Mouse (Mus musculus) brain, embryonic 18.5 days (tissue): ENCODE results near the gene Flna.
"Not testable (repeated sequence)": the region's sequence is repeated elsewhere in the genome, so short reads cannot be mapped to it uniquely, and the experiment has no call there.

Source experiments
- DNase-seq: peaks from one replicate; pipeline ENCODE4 v3.0.0-alpha.2; 2012; ENCODE audit warnings: low read depth, low spot score

Flna gene

DNA sequence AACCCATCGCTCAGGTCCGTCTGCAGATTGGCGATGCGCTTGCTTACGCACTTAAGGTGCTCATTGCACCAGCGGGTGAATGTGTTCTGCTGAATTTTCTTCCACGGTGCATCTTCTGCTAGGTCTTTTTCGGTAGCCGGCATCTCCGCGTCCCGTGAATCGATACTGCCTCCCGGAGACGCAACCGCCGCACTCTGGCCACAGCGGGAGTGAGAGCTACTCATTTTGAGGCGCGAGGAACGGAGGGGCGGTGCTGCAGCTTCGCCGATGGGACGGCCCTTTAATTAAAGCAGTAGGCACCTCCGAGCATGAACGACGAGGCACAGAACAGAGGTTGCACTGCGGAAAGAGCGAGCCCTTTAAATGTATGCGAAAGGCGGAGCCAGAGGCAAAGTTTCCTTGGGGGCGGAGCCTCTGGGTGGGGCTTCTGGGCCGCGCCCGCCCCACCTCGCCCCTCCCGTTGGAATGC is 3.4 kb downstream of the Flna start:
- DNase-seq: peak; percentile 89

DNA sequence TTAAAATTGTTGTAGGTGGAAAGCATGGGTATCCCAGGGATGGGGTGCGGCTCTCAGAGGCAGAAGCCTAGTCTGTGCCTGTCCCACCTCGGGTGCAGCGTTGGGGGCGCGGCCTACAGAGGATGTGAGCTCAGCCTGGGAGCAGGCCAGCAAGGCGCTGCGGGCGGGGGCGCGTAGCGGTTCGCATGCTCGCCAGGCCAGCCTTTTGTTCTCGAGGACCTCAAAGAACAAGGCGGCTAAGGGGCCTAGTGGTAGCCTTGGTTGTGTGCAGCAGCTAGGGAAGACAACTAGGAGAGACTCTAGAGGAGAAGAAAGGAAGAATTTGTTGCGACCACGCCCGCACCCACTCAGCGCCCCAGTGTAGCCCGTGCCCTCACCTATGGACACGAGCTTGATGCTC is 3.9 kb downstream of the Flna start:
- DNase-seq: no peak

DNA sequence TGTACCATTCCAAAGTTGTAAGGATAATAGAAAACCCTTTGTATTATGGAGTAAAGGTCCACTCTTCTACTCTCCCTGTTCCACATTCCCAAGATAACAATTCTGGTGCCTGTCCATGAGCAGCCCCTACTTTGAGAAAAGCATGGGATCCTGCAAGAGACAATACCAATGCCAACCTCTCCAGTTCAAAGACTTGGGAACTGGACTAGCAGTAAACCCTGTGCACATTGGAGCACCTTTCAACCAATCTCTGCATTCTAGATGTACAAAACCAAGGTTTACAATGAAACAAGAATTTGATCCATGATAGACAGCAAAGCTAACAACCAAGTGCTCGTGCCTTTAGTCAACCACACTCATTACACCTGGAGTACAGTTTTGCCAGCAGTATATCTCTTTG is 4.5 kb downstream of the Flna start:
- DNase-seq: no peak

DNA sequence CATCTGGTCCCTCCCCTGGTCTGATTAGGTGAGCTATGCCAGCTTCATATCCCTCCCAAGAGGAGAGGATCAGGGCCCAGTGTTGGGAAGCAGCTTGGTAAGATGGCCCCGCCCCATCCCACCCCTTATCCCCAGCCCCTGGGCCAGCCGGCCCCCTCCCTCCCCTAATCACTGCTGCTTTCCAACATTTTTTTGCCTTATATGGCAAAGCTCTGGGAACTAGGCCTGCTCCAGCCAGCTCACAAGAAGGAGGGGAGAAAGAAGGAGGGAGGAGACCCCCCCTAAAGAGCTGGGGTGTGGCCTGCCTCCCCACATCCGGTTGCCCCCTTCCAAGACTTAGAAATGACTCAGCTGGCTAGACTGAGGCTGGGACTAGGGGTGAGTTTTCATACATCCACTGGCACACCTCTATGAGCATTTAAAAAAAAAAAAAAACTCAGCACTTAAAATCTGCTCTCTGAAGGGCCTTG is 5.0 kb downstream of the Flna start:
- peak; percentile 68 for DNase-seq

GRCm38 (mm10) chrX:74243807-74244206 is 5.8 kb downstream of the Flna start:
- DNase-seq: no peak

DNA sequence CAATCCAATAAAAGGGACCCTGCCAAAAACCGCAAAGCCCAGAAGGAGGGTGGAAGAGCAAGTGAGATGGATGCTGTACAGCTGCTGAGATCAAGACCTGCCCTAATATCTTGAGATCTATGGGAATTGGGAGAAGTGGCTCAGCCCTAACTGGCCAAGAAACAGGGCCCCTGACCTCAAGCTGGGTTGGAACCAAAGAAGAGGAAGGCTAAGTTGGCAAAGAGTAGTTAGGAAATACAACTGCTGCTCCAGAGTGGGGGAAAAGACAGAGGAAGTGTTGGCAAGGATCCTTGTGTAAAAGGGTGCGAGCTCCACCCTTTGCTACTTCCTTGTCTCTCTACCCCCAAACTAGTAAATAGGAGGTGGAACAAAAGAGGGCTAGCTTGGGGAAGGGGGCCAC is 6.2 kb downstream of the Flna start:
- no peak for DNase-seq

DNA sequence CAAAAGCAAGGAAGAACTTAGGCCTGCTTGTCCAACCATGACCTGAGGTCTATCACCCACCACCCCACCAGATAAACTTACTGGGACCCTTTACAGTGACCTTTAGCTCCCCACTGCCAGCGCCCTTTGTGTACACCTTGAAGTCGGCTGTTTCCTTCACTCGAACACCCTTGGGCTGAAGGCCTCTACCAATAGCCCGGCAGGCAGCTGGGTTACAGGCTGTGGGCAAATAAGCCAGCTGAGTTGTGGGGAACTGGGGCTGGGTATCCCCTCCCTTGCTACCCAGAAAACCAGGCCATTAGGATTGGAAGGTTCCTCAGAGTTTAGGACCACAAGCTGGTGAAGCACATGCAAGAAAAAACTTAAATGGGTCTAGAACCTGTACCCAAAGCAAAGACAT is 9.3 kb downstream of the Flna start:
- DNase-seq: no peak

GRCm38 (mm10) chrX:74233196-74233595 is 16.4 kb downstream of the Flna start:
- no peak for DNase-seq

- no peak for DNase-seq
These were observed 19.6 kb downstream of the Flna start for GRCm38 (mm10) chrX:74230038-74230437.

GRCm38 (mm10) chrX:74220099-74220498 is 29.5 kb downstream of the Flna start:
- DNase-seq: not testable (repeated sequence)

DNA sequence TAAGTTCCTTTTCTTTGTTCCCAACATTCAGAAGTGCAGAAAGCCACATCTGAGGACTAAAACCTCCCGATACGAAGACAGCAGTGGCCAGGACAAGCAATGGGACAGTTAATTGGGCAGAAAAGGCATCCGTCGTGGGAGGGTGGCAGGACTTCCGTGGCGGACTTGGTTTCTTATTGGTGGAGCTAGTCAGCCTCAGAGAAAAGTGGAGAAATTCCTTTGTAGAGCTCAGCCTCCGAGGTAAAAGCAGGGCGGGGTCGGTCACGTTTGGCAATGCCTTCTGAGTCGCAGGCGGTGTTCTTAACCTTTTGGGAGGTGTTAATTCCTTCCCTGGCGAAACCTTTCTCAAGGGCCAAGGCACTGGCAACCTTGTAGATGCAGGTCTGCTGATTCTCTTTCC is 30.2 kb downstream of the Flna start:
- DNase-seq: no peak

DNA sequence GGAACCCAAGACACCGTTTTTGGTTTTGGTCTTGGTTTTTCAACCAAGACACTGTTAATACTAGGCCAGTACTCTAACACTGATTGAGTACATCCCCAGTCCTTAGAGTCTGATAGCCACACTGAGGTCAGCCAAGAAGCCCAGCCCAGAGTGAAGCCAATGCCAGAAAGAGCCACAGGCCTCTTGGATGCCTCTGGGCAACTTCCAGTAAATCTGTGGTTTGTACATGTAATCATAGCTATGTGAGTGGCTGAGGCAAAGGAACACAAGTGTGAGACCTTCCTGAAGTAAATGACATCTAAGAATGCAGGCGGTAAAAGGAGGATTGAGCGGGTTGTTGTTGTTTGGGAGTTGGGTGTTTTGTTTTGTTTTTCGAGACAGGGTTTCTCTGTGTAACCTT is 31.1 kb downstream of the Flna start:
- no peak for DNase-seq

- no peak for DNase-seq
These were observed 46.1 kb downstream of the Flna start for GRCm38 (mm10) chrX:74203556-74203955.

DNA sequence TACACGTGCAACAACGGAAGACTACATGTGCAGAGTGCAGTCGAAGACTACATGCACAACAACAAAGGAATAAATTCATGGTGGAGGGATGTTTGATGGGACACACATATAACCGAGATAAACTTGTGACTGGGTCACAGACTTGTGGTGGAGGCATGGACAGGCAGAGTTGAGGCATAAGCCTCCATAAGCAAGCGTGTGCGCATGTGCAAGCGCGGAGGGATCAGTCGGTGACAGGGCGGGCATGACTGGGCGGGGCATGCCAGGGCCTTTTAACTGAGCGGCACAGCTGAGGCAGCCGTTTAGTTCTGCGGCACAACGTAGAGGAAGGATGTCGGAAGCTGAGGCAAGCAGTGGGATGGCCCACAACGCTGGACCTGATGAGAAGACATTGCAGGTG is 72.7 kb downstream of the Flna start, which contains the start of gene Tktl1:
Tktl1 (plus strand) TSS at position 301 of the 400 bp plus-strand sequence.
- DNase-seq: no peak
